Comparison of ENCODE assay signal across 8 mouse cellular contexts in the genomic region with DNA sequence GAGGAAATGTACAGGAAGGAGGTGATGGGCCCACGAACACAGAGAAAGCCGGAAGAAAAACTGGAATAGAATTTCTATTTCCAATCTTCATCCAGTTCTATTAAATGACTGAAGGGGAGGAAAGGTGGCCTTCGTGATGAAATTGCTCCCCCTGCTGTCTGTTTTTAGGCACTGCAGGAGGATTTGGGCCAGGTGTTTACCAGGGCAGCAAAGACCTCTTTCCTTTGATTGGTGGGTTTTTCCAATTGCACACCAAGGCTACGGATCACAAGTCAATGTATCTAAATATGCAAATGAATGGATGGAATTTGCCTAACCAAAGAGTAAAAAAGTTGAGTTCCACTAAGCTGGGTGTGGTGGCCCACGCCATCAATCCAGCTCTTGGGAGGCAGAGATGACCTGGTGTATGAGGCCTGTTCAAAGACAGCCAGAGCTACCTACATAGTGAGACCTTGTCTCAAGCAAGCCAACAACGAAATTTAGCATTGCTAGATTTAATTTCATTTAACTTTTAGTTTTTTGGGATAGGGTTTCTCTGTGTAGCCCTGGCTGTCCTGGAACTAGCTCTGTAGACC. TPM values are rescaled to one million over a fixed set of nuclear protein-coding genes. Genes with fewer than 3 reads are reported as not detected.
DNase-seq lines count a peak whose midpoint lies in the region; ATAC-seq and TF ChIP-seq lines count a peak whose summit lies in the region.

No protein-coding gene starts in this region.

- TF ChIP-seq CTCF in embryonic fibroblast, embryonic 13.5 days (IDR thresholded peaks at IDR 0.05; ENCODE audit: borderline replicate concordance, insufficient read depth, low read length): peak; percentile 58; the same call in 1 of the 2 replicates
- peak; percentile 94 for TF ChIP-seq CTCF in hindbrain, postnatal 0 days (IDR thresholded peaks at IDR 0.05; ENCODE audit: low read depth)

- H3K9ac ChIP-seq in neural tube, embryonic 15.5 days (replicated peaks): no peak overlapping the region
- no peak overlapping the region for H3K9ac ChIP-seq in hindbrain, postnatal 0 days (replicated peaks; ENCODE audit: low read length)

- H3K36me3 ChIP-seq in neural tube, embryonic 15.5 days: no peaks in the 10 kb centered on the region
- H3K36me3 ChIP-seq in hindbrain, postnatal 0 days (ENCODE audit: insufficient read depth, low read length): no peaks in the 10 kb centered on the region

- H3K4me3 ChIP-seq in neural tube, embryonic 15.5 days (replicated peaks): no peak overlapping the region
- no peak overlapping the region for H3K4me3 ChIP-seq in embryonic fibroblast, embryonic 13.5 days (ENCODE audit: insufficient read depth, low read length)
- H3K4me3 ChIP-seq in hindbrain, postnatal 0 days (ENCODE audit: low read length): no peak overlapping the region

- DNase-seq in neural tube, embryonic 10.5 days (ENCODE audit: extremely low spot score, low spot score): peak; percentile 71
- peak; percentile 79 for DNase-seq in brain, adult 2 months (ENCODE audit: low read depth, low spot score)
- peak; percentile 80 for DNase-seq in hindbrain, postnatal 0 days (ENCODE audit: low spot score)
- peak; percentile 65 for DNase-seq in left cerebral cortex, postnatal 4 days
- peak; percentile 64 for DNase-seq in thymus, postnatal 0 days (ENCODE audit: low spot score)

- intact Hi-C loops in left cerebral cortex, postnatal 4 days (cut with DNase I): loop anchor here (2.0 kb wide), 1 partner anchor 79 kb away; no protein-coding TSS in a partner anchor

- H3K9me3 ChIP-seq in neural tube, embryonic 15.5 days (replicated peaks): no peaks in the 10 kb centered on the region
- H3K9me3 ChIP-seq in hindbrain, postnatal 0 days (ENCODE audit: low read length): no peaks in the 10 kb centered on the region

- H3K4me1 ChIP-seq in neural tube, embryonic 15.5 days: 0 out of 2 replicates have a peak, but pooled peaks cover 7% of the 10 kb centered on the region
- peaks cover 7% of the 10 kb centered on the region; the same call in 1 of the 2 replicates for H3K4me1 ChIP-seq in embryonic fibroblast, embryonic 13.5 days (ENCODE audit: control insufficient read depth, insufficient read depth, low read length)
- H3K4me1 ChIP-seq in hindbrain, postnatal 0 days (ENCODE audit: insufficient read depth, low read length): no peaks in the 10 kb centered on the region

- H3K27ac ChIP-seq in neural tube, embryonic 15.5 days (replicated peaks): no peak overlapping the region
- H3K27ac ChIP-seq in embryonic fibroblast, embryonic 13.5 days (ENCODE audit: insufficient read depth, low read length): no peak overlapping the region
- no peak overlapping the region for H3K27ac ChIP-seq in hindbrain, postnatal 0 days

- H3K4me2 ChIP-seq in neural tube, embryonic 15.5 days: no peak overlapping the region
- H3K4me2 ChIP-seq in hindbrain, postnatal 0 days (ENCODE audit: low read depth, low read length): no peak overlapping the region

- WGBS in neural tube, embryonic 15.5 days: 22% methylated on average over 6 of the region's 6 CpGs
- 26% methylated on average over 6 of the region's 6 CpGs for WGBS in hindbrain, postnatal 0 days

- H3K27me3 ChIP-seq in neural tube, embryonic 15.5 days (replicated peaks): no peaks in the 10 kb centered on the region
- H3K27me3 ChIP-seq in hindbrain, postnatal 0 days (ENCODE audit: insufficient read depth, low read length): no peaks in the 10 kb centered on the region

- no peak for TF ChIP-seq POLR2A in embryonic fibroblast, embryonic 13.5 days (IDR thresholded peaks at IDR 0.05; ENCODE audit: low read depth, low read length)

- no peak for ATAC-seq in neural tube, embryonic 15.5 days (ENCODE audit: low FRiP score)
- ATAC-seq in hindbrain, postnatal 0 days: peak; percentile 51; the same call in 1 of the 2 replicates
- ATAC-seq in neutrophil, adult 5-6 weeks (ENCODE audit: extremely low read depth, insufficient number of reproducible peaks, low FRiP score, poor library complexity, severe bottlenecking): peak; percentile 26; the same call in 1 of the 2 replicates

RNA-seq across cellular contexts. Expression of a gene that starts 8.1 kb away (rescaled TPM):
- polyA plus RNA-seq in neural tube, embryonic 15.5 days (2015; fragmentation: Nextera tagmentation; extraction: Ambion mirVana): 0.50 and 0.59 TPM in 2 replicates
- not detected in 2 replicates for polyA plus RNA-seq in embryonic fibroblast, embryonic 13.5 days (2011; ENCODE audit: insufficient read length, low read depth, missing spikeins)
- total RNA-seq in hindbrain, postnatal 0 days (2014; rRNA removed): not detected in 2 replicates
- 0.28 TPM in 1 of 2 replicates, not detected in the other for polyA plus RNA-seq in hindbrain, postnatal 0 days (2015; fragmentation: Nextera tagmentation; extraction: Ambion mirVana)
- not detected for total RNA-seq in left cerebral cortex, postnatal 4 days (2021)
- not detected in 2 replicates for total RNA-seq in neutrophil, adult 5-6 weeks (2017)
- polyA plus RNA-seq in thymus, postnatal 0 days (2015; fragmentation: Nextera tagmentation; extraction: Ambion mirVana): not detected in 2 replicates

RNA-seq across cellular contexts. Expression of a gene that starts 46.4 kb away (rescaled TPM):
- polyA plus RNA-seq in neural tube, embryonic 15.5 days (2015; fragmentation: Nextera tagmentation; extraction: Ambion mirVana): 1.4 and 1.6 TPM in 2 replicates
- polyA plus RNA-seq in embryonic fibroblast, embryonic 13.5 days (2011; ENCODE audit: insufficient read length, low read depth, missing spikeins): not detected in 2 replicates
- total RNA-seq in hindbrain, postnatal 0 days (2014; rRNA removed): 2.0 and 4.8 TPM in 2 replicates
- polyA plus RNA-seq in hindbrain, postnatal 0 days (2015; fragmentation: Nextera tagmentation; extraction: Ambion mirVana): 0.50 and 0.70 TPM in 2 replicates
- 1 to 10 TPM; 3.6 to 4.2 TPM for total RNA-seq in left cerebral cortex, postnatal 4 days (2021)
- not detected in 2 replicates for total RNA-seq in neutrophil, adult 5-6 weeks (2017)
- not detected in 2 replicates for polyA plus RNA-seq in thymus, postnatal 0 days (2015; fragmentation: Nextera tagmentation; extraction: Ambion mirVana)

RNA-seq across cellular contexts. Expression of a gene that starts 46.4 kb away (rescaled TPM):
- 16.9 and 17.6 TPM in 2 replicates for polyA plus RNA-seq in neural tube, embryonic 15.5 days (2015; fragmentation: Nextera tagmentation; extraction: Ambion mirVana)
- polyA plus RNA-seq in embryonic fibroblast, embryonic 13.5 days (2011; ENCODE audit: insufficient read length, low read depth, missing spikeins): not detected in 2 replicates
- 10.9 and 16.6 TPM in 2 replicates for total RNA-seq in hindbrain, postnatal 0 days (2014; rRNA removed)
- 7.9 and 9.0 TPM in 2 replicates for polyA plus RNA-seq in hindbrain, postnatal 0 days (2015; fragmentation: Nextera tagmentation; extraction: Ambion mirVana)
- total RNA-seq in left cerebral cortex, postnatal 4 days (2021): 10 to 100 TPM in 1 of 2 experiments, 1 to 10 TPM in 1; 8.8 to 10.1 TPM
- not detected in 2 replicates for total RNA-seq in neutrophil, adult 5-6 weeks (2017)
- polyA plus RNA-seq in thymus, postnatal 0 days (2015; fragmentation: Nextera tagmentation; extraction: Ambion mirVana): 0.23 TPM in 1 of 2 replicates, not detected in the other
